Mouse (Mus musculus) forebrain, embryonic 16.5 days (tissue): ENCODE measurements around the gene Dmrt3. TPM values are rescaled to one million over a fixed set of nuclear protein-coding genes. Genes with fewer than 3 reads are reported as not detected.

ENCODE experiments used
- ATAC-seq: fragments of 200-750 bp; cut with Nextera tagmentation; 2 replicates; pipeline ENCODE4 v1.8.0; 2017; ENCODE audit warnings: mild to moderate bottlenecking, moderate library complexity
- H3K27ac ChIP-seq: fragments of 300-500 bp; sonication (generic); 2 replicates; pipeline ENCODE4 v1.5.1; 2014; ENCODE audit warnings: low read length, control low read depth
- H3K27me3 ChIP-seq: fragments of 300-500 bp; sonication (generic); replicated peaks from 2 replicates; pipeline ENCODE4 v1.6.1; 2014; ENCODE audit warnings: low read length; ENCODE audit not compliant: control insufficient read depth, insufficient read depth
- H3K36me3 ChIP-seq: fragments of 300-500 bp; sonication (generic); 2 replicates; pipeline ENCODE4 v1.6.1; 2014; ENCODE audit not compliant: control insufficient read depth, insufficient read depth
- H3K4me1 ChIP-seq: fragments of 300-500 bp; sonication (generic); replicated peaks from 2 replicates; pipeline ENCODE4 v1.6.1; 2014; ENCODE audit warnings: low read length; ENCODE audit not compliant: control insufficient read depth, insufficient read depth
- H3K4me2 ChIP-seq: fragments of 300-500 bp; sonication (generic); 2 replicates; pipeline ENCODE4 v1.6.1; 2014; ENCODE audit warnings: mild to moderate bottlenecking, low read length, control low read depth
- H3K4me3 ChIP-seq: fragments of 300-500 bp; sonication (generic); replicated peaks from 2 replicates; pipeline ENCODE4 v1.5.1; 2014; ENCODE audit warnings: mild to moderate bottlenecking, low read length, control low read depth
- H3K9ac ChIP-seq: fragments of 300-500 bp; sonication (generic); replicated peaks from 2 replicates; pipeline ENCODE4 v1.6.1; 2014; ENCODE audit warnings: low read depth, low read length, control low read depth
- H3K9me3 ChIP-seq: fragments of 300-500 bp; sonication (generic); 2 replicates; pipeline ENCODE4 v1.6.1; 2016; ENCODE audit warnings: low read length; ENCODE audit not compliant: control insufficient read depth
- WGBS: fragments of 180-500 bp; shearing (Covaris S2); extraction: QIAGEN DNeasy Blood & Tissue Kit; methylation state at CpG from one replicate; pipeline ENCODE4 v1.1.7; 2014; 5-methylcytosine and 5-hydroxymethylcytosine counted together
- polyA plus RNA-seq: library from polyadenylated mRNA; unstranded; fragments of >200 nt; fragmentation: Nextera tagmentation; extraction: Ambion mirVana; gene quantifications from 2 replicates; pipeline ENCODE4 v1.2.1, GENCODE M21; 2015

The Dmrt3 gene
- polyA plus RNA-seq, 1 experiment from 2014 or later = 1.7 TPM

DNA sequence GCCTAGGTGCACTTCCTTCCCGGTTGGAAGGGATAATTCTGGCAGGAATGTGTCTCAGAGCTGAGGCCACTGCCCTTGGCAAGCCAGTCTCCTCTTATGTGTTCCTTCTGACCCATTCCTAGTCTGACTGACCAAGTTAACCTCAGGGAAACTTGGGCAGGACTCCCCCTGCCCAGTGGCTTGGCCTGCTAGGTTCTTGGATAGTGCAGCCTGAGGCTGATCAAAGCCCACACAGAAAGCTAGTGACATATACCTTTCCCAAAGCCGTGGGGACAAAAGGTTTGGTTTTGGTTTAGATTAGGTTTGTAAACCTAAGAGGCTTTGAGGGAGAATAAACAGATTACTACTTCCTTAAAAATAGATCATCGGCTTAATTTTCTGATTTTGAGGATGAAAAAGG, 37.0 kb downstream of the Dmrt3 start:
- WGBS = 72% methylated on average over 3 of the region's 3 CpGs
- no peak for ATAC-seq
- no peaks in the 10 kb centered on the region for H3K4me1 ChIP-seq
- no peaks in the 10 kb centered on the region for H3K9me3 ChIP-seq
- H3K4me3 ChIP-seq = no peak overlapping the region
- no peaks in the 10 kb centered on the region for H3K36me3 ChIP-seq
- no peak overlapping the region for H3K4me2 ChIP-seq
- H3K9ac ChIP-seq = no peak overlapping the region
- H3K27ac ChIP-seq = no peak overlapping the region
- no peaks in the 10 kb centered on the region for H3K27me3 ChIP-seq

DNA sequence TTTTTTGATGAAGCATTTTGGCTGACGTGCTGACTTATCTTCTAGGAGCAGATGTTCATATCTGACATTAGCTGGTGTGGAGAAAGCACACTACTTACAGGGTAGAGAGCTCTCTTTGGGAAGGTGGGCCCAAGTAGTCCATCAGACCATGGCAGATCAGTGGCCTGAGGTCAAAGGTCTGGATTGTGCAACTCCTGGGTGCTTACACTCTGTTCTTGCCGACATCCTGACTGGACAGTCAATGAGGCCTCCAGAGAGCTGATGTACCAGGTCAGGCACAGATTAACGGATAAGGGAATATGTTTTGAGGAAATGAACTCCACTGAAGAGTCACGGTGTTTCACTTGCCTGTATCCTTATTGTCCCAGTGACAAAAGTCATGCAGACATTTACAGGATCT, 38.6 kb downstream of the Dmrt3 start:
- H3K27ac ChIP-seq = no peak overlapping the region
- no peaks in the 10 kb centered on the region for H3K9me3 ChIP-seq
- no peak overlapping the region for H3K9ac ChIP-seq
- WGBS = 82% methylated on average over 4 of the region's 4 CpGs
- no peak overlapping the region for H3K4me3 ChIP-seq
- H3K27me3 ChIP-seq = no peaks in the 10 kb centered on the region
- H3K36me3 ChIP-seq = no peaks in the 10 kb centered on the region
- no peak overlapping the region for H3K4me2 ChIP-seq
- no peak for ATAC-seq
- no peaks in the 10 kb centered on the region for H3K4me1 ChIP-seq

DNA sequence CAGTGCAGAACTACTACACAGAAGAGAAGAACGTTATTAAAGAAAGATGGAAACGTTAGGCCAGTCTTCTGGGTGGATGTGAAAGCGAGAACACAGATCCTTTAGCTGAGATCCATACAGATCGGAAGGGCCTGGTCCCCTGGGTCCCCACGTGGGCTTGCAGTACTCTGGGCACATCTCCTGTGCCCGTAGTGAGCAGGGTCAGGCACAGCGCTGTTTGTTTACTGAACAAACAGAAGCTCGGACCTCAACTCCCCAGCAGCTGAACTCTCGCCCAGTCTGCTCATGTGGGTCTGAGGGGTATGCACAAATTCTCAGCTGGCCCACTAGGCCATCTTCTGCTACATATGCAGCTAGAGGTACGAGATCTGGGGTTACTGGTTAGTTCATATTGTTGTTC, 40.4 kb downstream of the Dmrt3 start:
- Histone ChIP-seq H3K27me3 (no peaks in the 10 kb centered on the region), H3K4me1 (no peaks in the 10 kb centered on the region), H3K4me3 (no peak overlapping the region), H3K27ac (no peak overlapping the region), H3K9me3 (no peaks in the 10 kb centered on the region), H3K36me3 (no peaks in the 10 kb centered on the region), H3K9ac (no peak overlapping the region), H3K4me2 (no peak overlapping the region)
- WGBS = 86% methylated on average over 10 of the region's 10 CpGs
- ATAC-seq = no peak

DNA sequence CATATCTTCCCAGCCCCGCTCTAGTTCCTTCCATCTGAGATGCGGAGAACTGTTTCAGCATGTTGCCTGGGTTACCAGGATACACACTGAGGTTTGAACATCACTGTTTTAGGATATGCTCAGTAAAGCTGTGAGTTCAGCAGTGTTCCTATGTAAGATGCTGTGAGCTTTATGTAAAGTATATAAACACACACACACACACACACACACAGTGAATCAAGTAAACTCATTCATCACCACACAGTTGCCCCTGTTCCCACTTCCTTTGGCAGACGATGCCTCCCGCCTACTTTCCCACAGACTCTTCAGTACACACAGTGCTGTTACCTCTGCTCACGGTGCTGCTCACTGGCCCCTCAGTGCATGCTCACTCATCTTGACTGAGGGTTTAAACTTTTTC, 42.5 kb downstream of the Dmrt3 start:
- no peak overlapping the region for H3K27ac ChIP-seq
- no peaks in the 10 kb centered on the region for H3K36me3 ChIP-seq
- H3K9ac ChIP-seq = no peak overlapping the region
- no peaks in the 10 kb centered on the region for H3K9me3 ChIP-seq
- no peak overlapping the region for H3K4me3 ChIP-seq
- no peak; the same call in 1 of the 2 replicates for ATAC-seq
- WGBS = 69% methylated on average over 5 of the region's 5 CpGs
- no peaks in the 10 kb centered on the region for H3K27me3 ChIP-seq
- H3K4me1 ChIP-seq = no peaks in the 10 kb centered on the region
- H3K4me2 ChIP-seq = no peak overlapping the region

DNA sequence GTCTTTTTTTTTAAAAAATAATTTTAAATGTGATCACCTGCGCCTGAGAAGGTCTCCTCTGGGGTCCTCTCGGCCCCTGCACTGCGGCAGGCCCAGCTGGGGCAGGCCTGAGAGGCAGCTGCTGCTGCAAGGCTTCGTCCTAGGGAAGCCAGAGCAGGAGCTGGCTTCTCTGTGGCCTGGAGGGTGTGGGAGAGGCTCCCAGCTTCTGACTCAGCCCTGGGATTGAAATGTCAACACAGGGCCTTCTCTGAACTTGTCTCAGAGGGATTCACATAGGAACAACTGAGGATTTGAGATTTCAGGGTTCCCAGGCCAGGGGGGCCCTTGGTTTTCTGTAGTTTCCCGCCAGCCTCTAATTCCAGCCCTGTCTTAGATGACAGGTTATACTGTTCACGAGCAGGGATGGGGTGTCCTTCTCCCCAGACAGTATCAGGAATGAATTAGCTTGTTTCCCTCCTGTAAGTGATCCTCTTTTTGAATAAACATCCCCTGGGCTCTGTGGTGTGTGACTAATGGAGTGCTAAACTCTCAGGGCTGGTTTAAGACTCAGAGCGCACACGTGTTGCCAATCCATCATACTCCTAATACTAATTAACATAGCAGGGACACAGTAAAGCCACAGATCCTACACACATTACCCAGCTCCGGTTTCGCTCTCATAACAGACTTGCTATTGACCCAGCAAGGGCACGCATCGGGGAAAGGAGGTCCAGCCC, 44.1 kb downstream of the Dmrt3 start:
- WGBS = 70% methylated on average over 12 of the region's 12 CpGs
- Histone ChIP-seq H3K9ac (no peak overlapping the region), H3K4me3 (no peak overlapping the region), H3K36me3 (no peaks in the 10 kb centered on the region), H3K27me3 (no peaks in the 10 kb centered on the region), H3K4me2 (no peak overlapping the region), H3K4me1 (no peaks in the 10 kb centered on the region), H3K27ac (no peak overlapping the region), H3K9me3 (no peaks in the 10 kb centered on the region)
- ATAC-seq = no peak

DNA sequence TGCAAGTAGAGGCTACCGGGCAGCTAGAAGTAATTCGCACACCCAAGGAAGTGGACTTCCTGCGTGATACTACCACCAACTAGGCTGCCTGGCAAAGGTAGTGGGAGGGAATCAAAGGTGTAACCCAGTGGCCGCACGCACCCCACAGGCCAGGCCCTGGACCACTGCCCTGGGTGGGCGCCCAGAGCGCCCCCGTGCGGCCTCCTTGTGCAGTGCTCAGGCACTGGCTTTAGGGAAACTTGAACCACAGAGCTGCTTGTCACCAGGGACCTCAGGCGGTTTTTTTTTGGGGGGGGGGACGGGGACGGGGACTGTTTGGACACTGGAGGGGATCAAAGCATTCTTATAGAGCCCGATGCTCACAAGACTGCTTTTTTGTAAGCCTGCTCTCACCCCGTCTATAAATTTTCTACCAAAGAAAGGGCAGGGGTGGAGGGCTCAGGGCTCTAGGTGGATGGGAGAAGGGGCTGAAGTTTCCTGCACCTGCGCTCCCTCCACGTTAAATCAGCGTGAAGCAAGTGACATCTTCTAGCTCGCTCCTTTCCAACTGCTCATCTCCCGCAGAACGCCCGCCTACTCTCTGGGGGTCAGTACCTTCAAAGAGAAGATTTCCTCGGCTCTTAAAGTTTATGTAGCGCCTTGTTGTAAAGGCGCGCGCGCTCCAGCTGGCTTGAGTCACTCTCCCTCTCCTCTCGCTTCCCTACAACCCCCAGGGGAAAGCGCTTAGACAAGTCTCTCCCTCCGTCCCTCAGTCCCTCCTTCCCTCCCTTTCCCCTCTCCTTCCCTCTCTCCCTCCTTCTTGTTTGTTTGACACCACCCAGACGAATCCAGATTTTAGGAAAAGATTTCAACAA, 55.6 kb downstream of the Dmrt3 start:
- Histone ChIP-seq H3K4me2 (no peak overlapping the region), H3K27ac (no peak overlapping the region), H3K27me3 (peaks cover 67% of the 10 kb centered on the region), H3K9me3 (no peaks in the 10 kb centered on the region), H3K4me1 (no peaks in the 10 kb centered on the region), H3K36me3 (no peaks in the 10 kb centered on the region), H3K4me3 (no peak overlapping the region), H3K9ac (no peak overlapping the region)
- 2% methylated on average over 31 of the region's 31 CpGs for WGBS
- no peak for ATAC-seq

DNA sequence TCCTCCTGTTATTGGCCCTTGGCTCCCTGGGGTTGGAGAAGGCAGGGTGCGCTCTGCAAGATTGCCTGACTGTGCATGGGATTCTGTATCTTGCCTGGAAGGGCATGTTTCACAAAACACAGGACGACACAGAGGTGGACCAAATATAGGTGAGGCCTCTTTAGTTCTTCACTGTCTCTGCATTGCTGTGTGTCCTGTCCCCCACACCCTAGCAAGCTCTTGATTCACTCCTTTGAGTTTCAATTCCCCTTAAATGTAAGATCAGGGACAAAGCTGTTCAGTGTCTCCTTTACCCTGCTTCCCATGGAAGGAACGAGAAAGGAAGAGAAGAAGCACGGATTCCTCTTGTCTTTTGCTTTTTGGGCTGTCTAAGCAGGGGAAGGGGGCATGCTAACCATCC, 57.7 kb downstream of the Dmrt3 start:
- peaks cover 13% of the 10 kb centered on the region for H3K4me1 ChIP-seq
- H3K9ac ChIP-seq = no peak overlapping the region
- no peaks in the 10 kb centered on the region for H3K36me3 ChIP-seq
- no peak overlapping the region for H3K4me3 ChIP-seq
- ATAC-seq = no peak
- no peak overlapping the region for H3K4me2 ChIP-seq
- peaks cover 81% of the 10 kb centered on the region for H3K27me3 ChIP-seq
- H3K27ac ChIP-seq = no peak overlapping the region
- H3K9me3 ChIP-seq = no peaks in the 10 kb centered on the region
- WGBS = 20% methylated on average over 4 of the region's 4 CpGs

DNA sequence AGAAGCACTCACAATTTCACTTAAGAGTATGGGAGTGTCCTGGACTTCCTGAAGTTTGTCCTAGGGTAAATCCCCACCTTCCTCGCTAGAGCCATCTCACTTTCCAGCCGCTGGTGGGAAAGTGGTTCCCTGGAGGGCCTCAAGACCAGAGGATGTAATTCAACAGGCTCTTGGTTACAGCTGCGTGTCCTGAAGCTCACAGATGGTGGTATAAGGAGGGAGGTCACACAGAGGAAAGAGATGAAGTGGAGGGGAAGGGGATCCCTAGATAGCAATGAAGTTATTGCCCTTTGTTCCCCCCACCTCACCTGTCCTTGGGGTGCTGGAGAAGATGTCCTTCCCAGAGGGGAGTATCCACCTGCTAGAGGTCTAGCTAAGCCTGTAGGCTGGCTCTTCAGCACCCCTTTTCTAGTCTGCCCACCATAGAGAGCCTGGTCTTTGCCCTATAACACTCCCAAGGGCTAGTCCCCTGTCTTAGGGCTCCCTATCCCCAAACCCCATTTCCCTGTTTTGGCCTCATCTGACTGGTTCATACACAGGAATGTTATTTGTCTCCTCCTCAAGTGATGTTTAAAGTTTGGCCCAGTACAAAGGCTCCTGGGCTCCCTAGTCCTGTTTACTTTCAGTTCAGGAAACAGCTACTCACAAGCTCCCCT, 59.6 kb downstream of the Dmrt3 start:
- Histone ChIP-seq H3K27ac (no peak overlapping the region), H3K4me1 (peaks cover 27% of the 10 kb centered on the region), H3K4me3 (no peak overlapping the region), H3K4me2 (no peak overlapping the region), H3K36me3 (no peaks in the 10 kb centered on the region), H3K27me3 (peaks cover 90% of the 10 kb centered on the region), H3K9ac (no peak overlapping the region), H3K9me3 (no peaks in the 10 kb centered on the region)
- no peak for ATAC-seq
- 7% methylated on average over 3 of the region's 3 CpGs for WGBS

DNA sequence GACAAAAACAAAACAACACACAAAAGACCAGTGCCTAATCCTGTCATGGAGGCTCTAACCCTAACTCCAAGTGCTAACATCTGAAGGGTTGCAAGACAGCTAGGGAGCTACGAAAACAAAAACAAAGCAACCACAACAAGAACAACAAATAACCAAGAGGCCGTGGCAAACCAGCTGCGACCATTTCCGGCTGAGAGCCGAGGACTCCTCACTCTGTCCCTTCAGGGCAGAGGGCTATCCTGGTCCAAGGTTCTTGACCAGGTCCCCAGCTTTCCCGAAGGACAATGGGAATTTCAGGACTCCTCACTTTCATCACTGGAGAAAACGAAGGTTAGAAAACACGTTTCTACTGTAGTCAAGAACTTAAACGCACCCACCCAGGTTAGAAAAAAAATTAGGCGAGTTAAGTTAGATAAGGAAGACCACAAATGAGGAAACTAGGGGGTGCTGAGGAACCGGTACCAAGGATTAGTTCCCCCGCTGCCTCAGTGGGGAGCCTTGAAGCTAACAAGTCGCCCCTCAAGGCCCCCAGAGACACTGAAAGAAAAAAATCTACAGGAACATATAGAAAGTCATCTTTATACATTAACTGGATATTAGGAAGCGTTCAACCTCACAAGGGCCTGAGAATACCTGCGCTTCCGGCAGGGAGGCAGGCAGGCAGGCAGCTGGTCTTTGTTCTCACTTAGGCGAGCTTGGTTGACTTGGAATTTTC, 60.6 kb downstream of the Dmrt3 start:
- no peak for ATAC-seq
- no peaks in the 10 kb centered on the region for H3K36me3 ChIP-seq
- H3K4me3 ChIP-seq = no peak overlapping the region
- H3K4me2 ChIP-seq = no peak overlapping the region
- H3K9ac ChIP-seq = no peak overlapping the region
- H3K27me3 ChIP-seq = peaks cover 92% of the 10 kb centered on the region
- WGBS = 2% methylated on average over 17 of the region's 17 CpGs
- no peaks in the 10 kb centered on the region for H3K9me3 ChIP-seq
- no peak overlapping the region for H3K27ac ChIP-seq
- H3K4me1 ChIP-seq = peaks cover 27% of the 10 kb centered on the region
